Mouse (Mus musculus) cerebellum, adult 11-12 months (tissue): ENCODE data around the gene Mpl.
A peak's percentile ranks its signal among the peaks of the same experiment; 100 is the strongest.

Experiments used
- DNase-seq: peaks from one replicate; pipeline ENCODE4 v3.0.0; 2022

The Mpl gene

DNA sequence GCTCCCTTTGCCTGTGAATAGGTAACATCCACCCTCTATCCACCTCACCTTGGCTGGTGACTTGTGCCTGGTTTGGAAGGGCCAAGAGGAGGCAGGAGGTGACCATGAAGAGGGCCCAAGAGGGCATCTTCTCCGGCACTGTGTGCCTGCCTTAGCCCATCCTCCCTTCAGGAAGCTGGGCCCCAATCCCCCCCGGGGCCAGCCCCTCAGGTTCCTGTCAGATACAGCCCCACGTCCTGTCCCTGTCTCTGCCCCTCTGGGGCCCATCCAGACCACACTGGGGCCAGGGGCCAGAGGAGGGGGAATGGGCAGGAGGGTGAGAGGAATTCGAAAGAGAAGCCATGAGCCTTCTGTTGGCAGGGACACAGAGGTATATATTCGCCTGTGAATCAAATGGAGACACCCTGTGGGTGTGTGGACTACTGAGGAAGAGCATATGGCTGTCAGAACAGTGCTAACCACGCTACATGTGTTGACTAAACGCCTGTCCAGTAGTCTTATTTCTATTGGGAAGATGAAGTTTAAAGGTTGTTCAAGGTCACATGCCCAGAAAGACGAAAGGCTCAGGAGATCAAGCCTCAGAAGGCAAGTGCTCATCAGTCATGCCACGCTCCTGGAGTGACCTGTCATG, at the start of gene Mpl:
Mpl (minus strand) TSS at position 169 of the 631 bp plus-strand sequence.
- no peak for DNase-seq

DNA sequence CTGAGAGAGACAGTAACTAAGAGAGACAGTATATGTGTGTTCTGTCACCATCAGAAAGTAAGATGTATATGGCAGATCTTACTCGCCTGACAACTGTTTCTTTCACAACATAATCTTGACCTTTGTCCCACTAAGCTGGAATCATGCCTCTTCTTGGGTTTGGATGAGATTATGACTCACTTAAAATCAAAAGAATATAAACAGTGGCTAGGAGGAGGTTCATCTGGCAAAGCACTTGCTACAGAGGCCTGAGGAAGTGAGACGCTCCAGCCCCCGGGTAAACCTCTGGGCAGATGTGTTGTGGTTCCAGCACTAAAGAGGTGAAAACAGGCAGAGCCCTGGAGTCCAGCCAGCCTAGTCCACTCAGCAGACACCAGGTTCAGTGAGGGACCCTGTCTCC, 48.2 kb upstream of the Mpl start:
- DNase-seq, result no peak

DNA sequence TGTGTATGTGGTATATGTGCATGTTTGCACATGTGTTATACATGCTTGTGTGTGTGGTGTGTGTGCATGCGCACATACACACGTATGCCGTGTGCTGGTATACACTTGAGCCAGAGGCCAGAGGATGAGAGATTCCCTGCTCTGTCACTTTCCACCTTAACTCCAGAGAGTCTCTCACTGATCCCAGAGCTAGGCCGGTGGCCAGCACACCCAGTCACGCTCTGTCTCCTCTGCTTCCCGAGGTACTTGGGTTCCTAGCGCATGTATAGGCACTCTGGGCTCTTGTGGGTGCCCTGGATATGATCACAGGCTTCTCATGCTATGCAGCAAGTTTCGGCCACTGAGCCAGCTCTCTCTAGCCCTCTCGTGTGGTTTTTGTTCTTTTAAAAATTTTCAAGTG, 43.5 kb upstream of the Mpl start:
- DNase-seq, result no peak

DNA sequence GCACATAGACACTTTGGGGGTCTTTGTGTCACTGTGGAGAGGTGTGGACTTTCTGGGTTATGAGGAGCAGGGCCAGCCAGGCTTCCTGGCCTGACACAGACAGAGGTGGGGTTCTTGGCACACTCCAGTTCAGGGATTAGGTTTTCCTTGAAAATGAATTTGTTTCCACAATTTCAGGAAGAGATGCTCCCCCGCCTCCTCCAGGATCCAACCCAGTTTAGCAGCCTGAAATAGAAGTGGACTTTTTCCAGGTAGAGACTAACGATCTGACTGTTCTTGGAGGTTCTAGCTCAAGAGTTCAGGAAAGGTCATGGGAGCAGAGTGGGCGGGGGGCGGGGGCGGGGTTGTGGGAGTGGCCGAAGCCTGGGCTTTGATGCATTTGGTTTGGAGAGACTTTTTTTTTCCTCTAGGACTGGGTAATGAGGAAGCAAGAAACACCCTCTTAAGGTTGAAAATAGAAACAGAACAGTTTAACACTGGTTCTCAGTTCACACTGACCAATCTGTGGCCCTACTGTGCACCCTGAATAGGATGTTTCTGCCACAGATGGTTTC, 42.9 kb upstream of the Mpl start:
- DNase-seq, result no peak

DNA sequence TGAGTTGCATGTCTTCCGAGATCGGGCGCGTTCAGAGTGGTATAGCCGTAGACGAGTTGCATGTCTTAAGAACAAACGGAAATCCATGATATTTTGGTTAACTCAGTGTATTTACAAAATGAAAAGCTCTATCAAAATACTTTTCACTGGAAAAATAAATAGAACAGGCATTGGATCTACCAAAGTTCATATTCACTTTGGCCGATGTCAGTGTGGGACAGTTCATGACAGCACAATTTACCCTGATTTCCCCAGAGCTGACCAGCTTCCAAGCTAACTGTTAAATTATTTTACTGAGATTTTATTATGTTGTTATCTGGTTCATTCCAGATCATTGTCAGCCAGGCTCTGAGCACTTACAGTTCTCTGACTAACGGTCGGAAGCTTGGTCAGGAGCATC, 33.1 kb upstream of the Mpl start:
- DNase-seq, result no peak

DNA sequence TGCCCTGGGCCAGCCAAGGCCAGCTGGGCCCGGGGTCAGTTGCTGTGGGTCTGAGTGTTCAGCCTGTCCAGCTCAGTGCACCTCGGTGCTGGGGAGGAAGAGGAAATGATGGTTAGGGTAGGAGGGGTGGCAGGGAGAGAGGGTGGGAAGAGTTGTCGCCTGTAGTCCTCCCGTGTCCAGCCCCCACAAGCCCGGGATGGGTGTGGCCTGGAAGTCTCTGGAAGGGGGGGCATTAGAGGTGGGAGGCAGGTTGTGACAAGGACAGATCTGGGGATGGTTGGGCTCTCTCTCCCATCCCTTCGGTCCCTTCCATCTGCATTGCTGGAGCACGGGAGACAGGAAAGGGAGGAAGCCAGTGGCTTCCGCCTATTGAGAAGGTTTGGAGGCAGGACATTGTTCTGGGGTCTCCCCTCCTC, 32.4 kb upstream of the Mpl start, which contains the start of gene Tie1:
Tie1 (minus strand) TSS at position 345 of the 416 bp plus-strand sequence.
- no peak for DNase-seq

DNA sequence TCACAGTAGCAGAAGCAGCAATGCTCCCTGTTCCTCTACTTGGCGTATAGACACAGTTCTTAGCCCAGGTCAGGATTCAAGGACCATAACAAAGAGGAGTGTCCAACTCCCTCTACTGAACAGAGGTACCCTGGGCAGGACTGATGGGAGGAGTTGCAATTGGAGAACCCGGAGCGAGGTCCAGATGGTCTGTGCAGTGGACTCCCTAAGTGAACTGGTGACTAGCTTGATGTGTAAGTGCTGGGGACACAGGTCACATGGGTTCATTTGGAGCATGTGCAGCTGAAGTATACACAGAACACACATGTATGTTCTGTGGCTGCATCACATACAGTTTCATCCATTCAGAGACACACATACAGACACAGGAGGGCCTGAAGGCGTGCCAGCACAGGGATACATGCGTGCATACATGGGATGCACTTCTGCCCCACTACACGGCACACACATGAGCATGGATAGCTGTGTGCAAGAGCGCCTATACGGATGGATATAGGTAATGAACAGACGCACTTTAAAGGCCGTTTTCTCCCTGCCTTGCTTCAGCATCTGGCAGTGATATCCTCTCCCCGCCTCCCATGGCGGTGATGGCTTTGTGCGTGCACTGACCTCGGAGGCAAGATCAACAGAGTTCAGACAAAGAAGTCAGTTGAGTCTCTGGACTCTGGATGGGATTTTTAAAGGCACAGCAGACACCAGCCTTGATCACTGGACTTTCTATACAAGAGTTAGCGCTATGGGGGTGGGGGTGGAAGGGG, 19.6 kb upstream of the Mpl start:
- DNase-seq, result no peak

DNA sequence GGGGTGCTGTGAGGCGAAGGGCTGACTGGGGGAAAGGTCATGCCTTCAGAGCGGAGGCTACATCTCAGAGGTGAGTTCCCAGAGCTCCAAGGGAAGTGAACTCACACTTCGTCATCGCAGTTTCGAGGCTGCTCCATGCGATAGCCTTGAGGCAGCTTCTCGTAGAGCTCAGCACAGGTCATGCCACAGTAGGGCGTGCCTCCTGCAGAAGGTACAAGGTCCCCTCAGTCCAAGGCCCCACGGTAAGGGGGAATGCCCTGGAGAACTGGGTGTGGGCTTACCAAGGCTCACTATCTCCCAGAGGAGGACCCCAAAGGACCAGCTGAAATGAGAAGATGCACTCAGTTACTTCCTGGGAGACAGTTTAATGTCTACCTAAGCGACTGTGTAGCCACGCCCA, 15.4 kb upstream of the Mpl start:
- DNase-seq, result no peak

DNA sequence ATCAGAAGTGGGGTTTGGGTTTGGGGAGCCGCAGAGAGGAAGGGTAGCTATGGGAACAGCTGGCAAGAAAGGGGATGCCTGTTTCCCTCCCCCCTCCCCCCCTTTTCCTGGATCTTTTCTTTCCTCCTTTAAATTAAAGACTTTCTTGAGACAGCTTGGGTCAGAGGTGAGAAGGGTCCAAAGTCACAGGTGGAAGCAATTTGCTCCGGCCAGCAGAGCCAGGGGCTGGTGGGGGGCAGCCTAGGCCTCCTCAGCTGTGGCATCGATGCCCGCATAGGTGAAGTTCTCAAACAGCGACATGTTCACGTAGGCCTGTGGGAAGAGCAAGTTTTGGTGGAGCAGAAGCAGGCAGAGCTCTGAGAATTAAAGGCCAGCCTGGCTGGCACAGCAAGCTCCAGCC, 14.0 kb upstream of the Mpl start:
- DNase-seq, result no peak

DNA sequence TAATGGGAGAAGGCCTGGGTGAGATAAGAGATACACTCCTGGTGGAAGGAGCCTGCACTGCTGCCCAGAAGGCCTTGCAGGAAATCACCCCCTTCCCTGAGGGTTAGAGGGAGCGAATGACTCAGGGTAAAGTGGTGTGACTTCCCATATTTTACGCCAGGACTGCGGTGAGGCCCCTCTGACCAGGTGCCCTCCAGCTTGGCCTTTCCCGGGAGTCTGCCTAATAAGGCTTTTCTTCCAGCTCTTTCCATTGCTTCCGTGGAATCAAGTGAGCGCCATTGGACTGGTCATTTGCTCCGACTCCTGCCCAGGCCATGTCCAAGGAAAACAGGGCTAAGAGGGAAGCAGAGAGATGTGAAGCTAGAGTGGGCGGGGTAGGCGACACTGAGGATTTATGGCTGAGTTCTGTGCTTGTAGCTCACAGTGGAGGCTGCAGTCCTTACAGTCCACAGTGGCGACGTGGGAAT, 8.4 kb upstream of the Mpl start:
- no peak for DNase-seq

DNA sequence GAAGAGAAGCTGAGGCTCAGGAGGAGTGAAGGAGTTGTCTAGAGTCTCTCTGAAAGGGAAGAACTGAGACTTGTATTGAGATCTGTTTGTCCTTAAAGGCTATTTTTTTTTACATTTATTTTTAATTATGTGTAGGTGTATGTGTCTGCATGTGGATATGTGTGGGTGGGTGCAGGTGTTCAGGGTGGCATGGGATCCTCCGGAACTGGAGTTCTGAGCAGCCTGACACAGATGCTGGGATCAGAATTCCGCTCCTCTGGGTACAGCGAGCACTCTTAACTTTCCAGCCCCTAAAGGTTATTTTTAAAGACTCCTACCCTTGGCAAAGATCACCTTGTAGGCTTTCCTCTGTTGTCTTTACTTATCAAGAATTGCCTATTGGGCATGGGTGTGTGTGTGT, 7.6 kb upstream of the Mpl start:
- no peak for DNase-seq

DNA sequence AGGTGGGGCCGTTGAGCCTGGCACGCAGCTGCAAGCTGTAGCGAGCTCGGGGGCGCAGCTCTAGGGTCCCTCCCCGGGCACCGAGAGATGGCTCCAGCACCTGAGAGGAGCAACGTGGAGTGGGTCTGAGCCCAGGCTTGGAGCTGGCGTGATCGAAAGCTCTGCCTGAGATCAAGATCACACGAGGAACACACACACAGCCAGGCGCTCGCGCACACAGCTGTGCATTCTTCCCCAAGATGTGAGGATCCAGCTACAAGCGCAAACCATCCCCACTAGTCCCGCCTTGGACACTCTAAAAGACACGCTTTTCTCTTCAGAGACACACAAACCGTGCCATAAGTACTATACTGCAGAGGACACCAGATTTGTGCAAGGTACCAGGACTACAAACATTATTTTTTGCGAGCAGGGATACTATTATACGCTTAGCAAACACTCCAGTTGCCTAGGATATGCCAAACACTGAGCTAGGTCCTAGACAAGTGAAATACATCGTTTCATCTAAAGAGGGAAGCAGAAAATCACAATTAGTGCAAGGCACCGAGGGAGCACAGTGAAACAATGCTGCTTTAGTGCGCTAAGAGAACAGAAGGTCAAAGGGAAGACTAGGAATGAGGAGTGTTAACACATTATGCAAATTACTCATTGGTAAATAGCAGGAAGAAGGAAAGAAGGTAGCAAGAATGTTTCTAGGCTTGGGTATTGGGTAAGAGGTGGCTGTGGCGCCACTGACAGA, 10.7 kb downstream of the Mpl start:
- DNase-seq, result no peak

DNA sequence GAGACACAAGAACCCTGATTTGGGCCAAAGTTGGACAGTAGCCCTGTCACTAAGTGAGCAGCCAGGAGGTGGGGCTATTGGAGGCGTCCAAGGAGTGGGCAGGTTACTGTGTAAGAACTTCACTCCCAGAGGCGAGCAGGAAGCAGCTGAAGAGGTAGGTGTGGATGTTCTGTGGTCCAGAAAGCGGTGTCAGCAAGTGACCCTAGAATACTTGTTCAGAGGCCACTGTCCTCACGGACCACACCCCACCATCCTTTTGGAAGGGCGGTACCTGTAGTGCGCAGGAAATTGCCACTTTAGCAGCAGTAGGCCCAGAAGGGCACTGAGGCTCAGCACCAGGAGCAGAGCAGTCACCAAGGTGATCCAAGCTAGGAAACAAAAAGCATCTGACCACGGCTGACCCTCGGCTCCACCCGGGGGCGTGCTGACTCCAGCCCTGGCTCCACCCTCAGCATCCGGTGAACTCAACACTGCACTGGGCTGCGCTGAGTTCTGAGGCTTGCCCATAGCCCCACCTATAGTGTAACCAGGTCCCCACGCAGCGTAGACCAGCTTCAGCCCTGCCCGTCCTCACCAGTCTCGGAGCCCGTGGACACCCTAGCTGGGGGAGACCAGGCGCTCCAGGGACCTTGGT, 11.4 kb downstream of the Mpl start:
- no peak for DNase-seq

DNA sequence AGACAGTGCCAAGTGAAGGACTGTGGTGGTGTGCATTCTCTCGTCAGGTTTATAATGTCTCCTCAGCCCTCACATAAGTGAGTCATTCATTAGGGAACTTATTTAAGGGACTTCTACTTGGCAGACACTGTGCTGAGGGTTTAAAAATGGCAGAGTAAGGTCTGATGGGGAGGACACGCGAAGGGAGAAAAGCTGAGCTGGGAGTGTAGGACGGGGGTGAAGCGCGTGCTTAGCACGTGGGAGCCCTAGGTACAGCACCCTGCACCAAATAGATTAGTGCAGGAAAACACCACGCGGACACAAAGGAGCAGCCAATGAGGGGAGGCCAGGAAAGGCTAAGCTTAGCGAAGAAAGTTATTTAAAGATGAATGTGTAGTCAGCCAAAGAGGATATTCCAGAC, 12.2 kb downstream of the Mpl start:
- DNase-seq, result no peak

DNA sequence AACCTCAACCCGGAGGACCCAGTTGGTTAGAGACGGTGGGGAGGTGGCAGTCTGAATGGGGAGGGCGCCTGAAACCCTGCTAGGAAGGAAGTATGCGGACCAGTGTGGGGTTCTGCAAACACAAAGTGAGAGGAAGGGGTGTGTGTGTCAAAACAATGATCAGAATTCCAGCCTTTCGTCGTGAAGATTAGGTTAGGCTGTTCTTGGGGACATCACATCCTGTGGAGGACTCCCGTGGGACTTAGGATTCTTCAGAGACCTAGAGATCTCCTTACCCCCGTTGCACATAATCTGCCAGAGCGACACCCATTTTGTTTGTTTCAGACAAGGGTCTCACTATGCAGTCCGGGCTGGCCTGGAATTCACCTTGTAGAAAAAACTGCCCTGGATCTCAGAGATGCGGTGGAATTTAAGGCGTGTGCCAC, 19.5 kb downstream of the Mpl start:
- DNase-seq, result no peak

DNA sequence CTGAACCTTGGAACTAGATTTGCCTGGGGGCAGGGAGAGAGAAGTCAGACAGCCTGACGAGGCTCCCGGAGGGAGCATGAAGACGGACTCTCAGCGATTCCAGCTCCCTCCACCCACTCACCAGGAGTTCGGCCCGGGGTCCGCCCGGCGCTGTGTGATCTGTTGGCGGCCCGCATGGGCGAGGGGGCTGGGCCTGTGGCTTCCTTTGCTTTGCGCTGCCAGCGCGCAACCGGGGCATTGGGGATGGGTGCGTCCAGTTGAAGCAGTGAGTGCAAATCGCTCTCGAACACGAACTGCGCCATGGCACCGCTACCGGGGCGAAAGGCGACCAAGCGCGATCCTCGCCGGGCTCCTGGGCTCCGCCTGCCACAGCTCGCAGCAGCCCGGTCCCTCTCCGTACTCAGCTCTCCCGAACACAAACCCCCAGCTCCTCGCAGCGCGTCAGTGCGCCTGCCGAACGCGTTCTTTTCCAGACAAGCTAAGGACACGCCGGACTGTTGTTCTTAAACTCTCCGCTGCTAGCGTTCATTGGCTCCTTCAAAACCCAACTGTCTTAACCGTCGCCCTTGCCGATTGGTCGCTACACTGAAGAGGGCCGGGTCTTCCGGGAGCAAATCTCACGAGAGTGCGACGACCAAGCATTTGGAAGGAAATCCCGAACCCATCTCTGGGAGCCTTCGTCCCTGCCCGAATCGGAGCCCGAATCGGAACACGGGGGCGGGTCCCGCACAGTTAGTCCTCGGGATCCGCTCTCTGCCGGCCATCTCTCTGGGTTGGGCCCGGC, 20.3 kb downstream of the Mpl start, which contains the start of gene Cdc20:
Cdc20 (minus strand) TSS at position 533 of the 784 bp plus-strand sequence.
- DNase-seq, result peak; percentile 80

DNA sequence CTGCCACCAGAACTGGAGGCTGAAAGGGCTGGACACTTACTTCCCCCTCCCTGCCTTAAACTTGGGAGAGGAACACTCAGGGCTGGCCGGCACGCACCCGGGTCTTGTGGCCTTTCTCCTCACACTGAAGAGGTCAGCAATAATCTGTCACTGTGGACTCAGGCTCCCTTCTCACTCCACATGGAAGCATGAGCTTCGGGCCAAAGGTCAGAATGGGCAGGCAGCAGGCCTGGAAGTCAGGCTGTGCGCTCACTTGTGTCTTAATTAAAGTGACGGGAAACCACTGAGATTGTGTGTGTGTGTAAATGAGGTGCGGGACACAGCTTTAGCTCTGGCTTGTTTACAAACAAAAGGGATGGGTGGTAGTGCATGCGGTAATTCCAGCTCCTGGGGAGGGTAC, 25.0 kb downstream of the Mpl start:
- no peak for DNase-seq

DNA sequence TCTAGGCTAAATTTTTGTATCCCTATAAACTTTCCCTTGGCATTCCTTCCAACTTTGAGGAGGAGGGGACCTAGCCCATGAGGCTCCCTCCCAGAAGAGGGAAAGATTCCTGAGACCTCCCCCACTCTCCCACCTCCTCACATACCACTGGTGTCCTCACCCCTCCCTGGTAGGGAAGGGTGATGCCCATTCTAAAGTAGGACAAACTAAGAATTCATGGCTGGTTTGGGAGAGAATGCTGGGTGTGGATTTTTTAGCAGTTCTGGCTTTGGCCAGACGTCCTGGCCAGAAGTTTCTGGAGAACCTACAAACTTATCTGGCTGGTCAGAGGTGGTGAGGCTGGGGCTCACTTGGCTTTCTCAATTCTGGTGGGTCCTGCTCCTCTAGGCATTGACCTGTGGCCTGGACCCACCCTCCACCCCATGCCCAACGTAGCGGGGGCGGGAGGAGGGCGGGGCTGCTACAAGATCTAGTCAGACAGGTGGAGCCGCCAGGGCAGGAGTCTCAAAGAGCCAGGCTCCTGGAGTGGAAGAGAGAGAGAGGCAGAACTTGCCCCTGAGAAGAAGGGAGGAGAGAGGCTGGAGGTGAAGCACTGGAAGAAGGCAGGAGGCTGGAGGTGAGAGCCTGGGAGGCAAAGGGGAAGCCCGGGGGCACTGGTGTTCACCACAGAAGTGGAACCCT, 28.0 kb downstream of the Mpl start:
- DNase-seq, result no peak

DNA sequence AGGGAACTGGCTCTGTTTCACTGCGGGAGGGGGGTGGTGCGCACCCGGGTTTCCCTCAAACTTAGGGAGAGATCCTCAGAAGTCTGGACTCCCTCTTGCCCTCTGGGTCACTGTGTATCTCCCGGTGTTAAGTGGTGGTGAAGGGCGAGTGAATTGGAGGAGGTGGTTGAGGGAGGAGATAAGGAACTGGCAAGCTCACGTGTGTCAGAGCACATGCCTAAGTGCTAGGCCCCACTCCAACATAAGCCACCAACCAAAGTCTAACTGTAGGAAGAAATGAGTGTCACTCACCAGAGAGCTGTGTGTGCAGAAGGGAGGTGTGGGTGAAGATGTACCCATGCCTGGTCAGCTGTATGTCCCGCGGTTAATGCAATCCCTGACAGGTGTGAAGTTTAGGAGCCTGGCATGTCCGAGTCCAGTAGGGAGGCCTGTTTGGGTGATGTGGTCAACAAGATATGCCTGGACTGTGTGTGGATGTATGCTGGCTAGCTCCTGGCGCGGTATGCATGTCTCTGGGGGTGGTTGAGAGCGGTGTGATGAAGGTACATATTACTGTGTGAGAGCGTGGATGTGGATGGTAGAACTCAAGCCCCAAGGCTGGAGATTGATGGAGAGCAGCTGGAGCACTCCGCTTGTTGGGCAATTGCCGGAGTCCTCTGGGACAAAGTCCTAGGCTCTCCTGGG, 28.6 kb downstream of the Mpl start:
- no peak for DNase-seq

DNA sequence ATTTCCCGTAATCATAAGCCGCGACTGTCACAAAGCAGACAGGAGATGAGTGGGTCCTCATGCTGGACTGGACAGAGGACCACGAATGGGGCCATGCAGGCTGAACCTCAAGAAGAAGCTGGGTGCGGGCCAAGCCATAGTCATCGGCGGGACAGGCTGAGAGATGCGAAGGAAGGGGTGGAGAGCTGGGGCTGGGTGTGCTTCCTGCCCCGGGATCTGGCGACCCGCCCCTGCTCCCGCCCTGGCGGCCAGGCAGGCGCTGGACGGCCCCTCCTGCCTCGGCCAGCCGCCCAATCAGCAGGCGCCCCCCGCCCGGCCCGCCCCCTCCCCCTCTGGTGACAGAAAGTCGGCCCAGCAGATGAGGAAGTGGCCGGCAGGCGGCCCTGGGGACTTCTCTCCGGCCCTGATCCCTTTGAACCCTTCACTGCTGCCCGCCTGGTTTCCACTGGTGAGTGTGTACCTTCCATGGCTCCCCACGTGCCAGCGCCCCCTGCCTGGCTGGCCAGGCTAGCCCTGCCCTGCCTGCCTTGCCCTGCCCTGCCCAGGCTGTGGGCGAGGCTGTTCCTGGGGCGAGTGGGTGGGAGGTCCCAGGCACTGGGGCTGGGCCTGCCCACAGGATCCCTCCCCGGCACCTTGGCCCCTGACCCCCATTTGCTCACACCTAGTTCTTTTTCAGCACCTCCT, 29.4 kb downstream of the Mpl start, which contains the start of gene Elovl1:
Elovl1 (plus strand) TSS at position 326 of the 684 bp plus-strand sequence.
- peak; percentile 78 for DNase-seq
